Mouse (Mus musculus): ENCODE measurements around the gene Lhb.

GRCm38 (mm10) chr7:45460860-45461314 lies 40.3 kb downstream of the Lhb start:
- no peak for TF ChIP-seq CTCF (IDR thresholded peaks at IDR 0.05; ENCODE audit: low read depth, low read length)
- TF ChIP-seq POLR2A (IDR thresholded peaks at IDR 0.05; ENCODE audit: borderline replicate concordance, low read depth, low read length), result no peak
